Mouse (Mus musculus) MEL (cell line): Measurements from ENCODE around the gene Map2k4. TPM values are rescaled to one million over a fixed set of nuclear protein-coding genes. Genes with fewer than 3 reads are reported as not detected.

Experiments used
- DNase-seq: peaks from one replicate; pipeline ENCODE4 v3.0.0; 2011; ENCODE audit warnings: low read depth, low spot score
- H3K27ac ChIP-seq: 2 replicates; pipeline ENCODE4 v1.5.1; 2012; ENCODE audit warnings: low read depth, mild to moderate bottlenecking, control low read depth, low read length, moderate library complexity; ENCODE audit not compliant: control insufficient read depth
- H3K27me3 ChIP-seq, 2 experiments: fragments of 150-350 bp in 1 of 2; sonication (generic) in 1 of 2; 2 replicates each; pipeline ENCODE4 v1.6.1; 2012; ENCODE audit warnings: low read length in 2 of 2, mild to moderate bottlenecking in 2 of 2, improper control_type of control experiment in 1 of 2, moderate library complexity in 1 of 2; ENCODE audit not compliant: insufficient read depth in 2 of 2, control insufficient read depth in 1 of 2
- H3K36me3 ChIP-seq, 2 experiments: 2 replicates each; pipeline ENCODE4 v1.6.1; 2012 to 2014; ENCODE audit warnings: low read length in 2 of 2, improper control_type of control experiment in 1 of 2, inconsistent platforms in 1 of 2, mild to moderate bottlenecking in 1 of 2; ENCODE audit not compliant: insufficient read depth in 2 of 2, control insufficient read depth in 1 of 2
- H3K4me1 ChIP-seq, 2 experiments: fragments of 150-350 bp in 1 of 2; sonication (generic) in 1 of 2; 2 replicates each; pipeline ENCODE4 v1.6.1; 2012; ENCODE audit warnings: low read length in 2 of 2, improper control_type of control experiment in 1 of 2, mild to moderate bottlenecking in 1 of 2; ENCODE audit not compliant: insufficient read depth in 2 of 2, control insufficient read depth in 1 of 2
- H3K4me3 ChIP-seq, 2 experiments: fragments of 150-350 bp in 1 of 2; sonication (generic) in 1 of 2; 2 replicates each; pipeline ENCODE4 v1.5.1; 2012; ENCODE audit warnings: low read depth in 2 of 2, low read length in 2 of 2, mild to moderate bottlenecking in 2 of 2, moderate library complexity in 2 of 2, control low read depth in 1 of 2, improper control_type of control experiment in 1 of 2; ENCODE audit not compliant: control insufficient read depth in 1 of 2, insufficient read depth in 1 of 2
- H3K79me2 ChIP-seq: 2 replicates; pipeline ENCODE4 v1.6.1; 2012; ENCODE audit warnings: mild to moderate bottlenecking, low read length, moderate library complexity; ENCODE audit not compliant: control insufficient read depth, poor library complexity, insufficient read depth
- H3K9ac ChIP-seq: 2 replicates; pipeline ENCODE4 v1.6.1; 2012; ENCODE audit warnings: low read depth, mild to moderate bottlenecking, control low read depth, low read length, moderate library complexity; ENCODE audit not compliant: control insufficient read depth, poor library complexity, severe bottlenecking
- H3K9me3 ChIP-seq: fragments of 150-350 bp; sonication (generic); replicated peaks from 2 replicates; pipeline ENCODE4 v1.6.1; 2012; ENCODE audit warnings: mild to moderate bottlenecking, low read length, improper control_type of control experiment, moderate library complexity; ENCODE audit not compliant: insufficient read depth
- BHLHE40 ChIP-seq: IDR thresholded peaks from 2 replicates; pipeline ENCODE4 v1.6.1; 2012; ENCODE audit warnings: low read depth, mild to moderate bottlenecking, inconsistent platforms, low read length, improper control_type of control experiment, borderline replicate concordance
- CHD2 ChIP-seq: IDR thresholded peaks from 2 replicates; pipeline ENCODE4 v1.6.1; 2011; ENCODE audit warnings: low read length, improper control_type of control experiment
- CTCF ChIP-seq, 3 experiments: IDR thresholded peaks in 2 of 3; conservative IDR thresholded peaks in 1 of 3; 2 replicates each; pipeline ENCODE4 v1.5.1; 2011 to 2012; ENCODE audit warnings: low read length in 3 of 3, low read depth in 2 of 3, mild to moderate bottlenecking in 2 of 3, improper control_type of control experiment in 1 of 3, inconsistent platforms in 1 of 3, mixed read lengths in 1 of 3, moderate library complexity in 1 of 3; ENCODE audit not compliant: control insufficient read depth in 1 of 3, insufficient read depth in 1 of 3, poor library complexity in 1 of 3, severe bottlenecking in 1 of 3
- E2F4 ChIP-seq: IDR thresholded peaks from 2 replicates; pipeline ENCODE4 v1.6.1; 2011; ENCODE audit warnings: low read depth, low read length, improper control_type of control experiment, borderline replicate concordance
- ETS1 ChIP-seq: IDR thresholded peaks from 2 replicates; pipeline ENCODE4 v1.6.1; 2012; ENCODE audit warnings: low read depth, mild to moderate bottlenecking, inconsistent platforms, low read length, improper control_type of control experiment, moderate library complexity
- GABPA ChIP-seq: IDR thresholded peaks from 2 replicates; pipeline ENCODE4 v1.6.1; 2012; ENCODE audit warnings: low read depth, mild to moderate bottlenecking, inconsistent platforms, low read length, improper control_type of control experiment, moderate library complexity
- GATA1 ChIP-seq: IDR thresholded peaks from 2 replicates; pipeline ENCODE4 v1.6.1; 2011; ENCODE audit warnings: low read depth, low read length, improper control_type of control experiment
- JUND ChIP-seq: IDR thresholded peaks from 2 replicates; pipeline ENCODE4 v1.6.1; 2011; ENCODE audit warnings: low read depth, mild to moderate bottlenecking, improper control_type of control experiment, low read length
- MAFK ChIP-seq: IDR thresholded peaks from 2 replicates; pipeline ENCODE4 v1.6.1; 2011; ENCODE audit warnings: low read depth, mild to moderate bottlenecking, low read length, improper control_type of control experiment, borderline replicate concordance
- MAZ ChIP-seq: IDR thresholded peaks from 2 replicates; pipeline ENCODE4 v1.6.1; 2012; ENCODE audit warnings: low read depth, mild to moderate bottlenecking, inconsistent platforms, low read length, improper control_type of control experiment
- MXI1 ChIP-seq: IDR thresholded peaks from 2 replicates; pipeline ENCODE4 v1.6.1; 2011; ENCODE audit warnings: mild to moderate bottlenecking, low read depth, low read length, improper control_type of control experiment
- NELFE ChIP-seq: IDR thresholded peaks from 2 replicates; pipeline ENCODE4 v1.6.1; 2011; ENCODE audit warnings: low read depth, low read length, improper control_type of control experiment
- POLR2AphosphoS2 ChIP-seq: IDR thresholded peaks from 2 replicates; pipeline ENCODE4 v1.6.1; 2011; ENCODE audit warnings: low read length, improper control_type of control experiment
- POLR2AphosphoS5 ChIP-seq: IDR thresholded peaks from 2 replicates; pipeline ENCODE4 v1.6.1; 2012; ENCODE audit warnings: low read depth, borderline replicate concordance, mild to moderate bottlenecking, inconsistent platforms, low read length, moderate library complexity, mixed read lengths
- RAD21 ChIP-seq: IDR thresholded peaks from 2 replicates; pipeline ENCODE4 v1.6.1; 2011; ENCODE audit warnings: mild to moderate bottlenecking, low read depth, low read length, improper control_type of control experiment
- TBP ChIP-seq: IDR thresholded peaks from 2 replicates; pipeline ENCODE4 v1.8.0; 2011; ENCODE audit warnings: low read depth, low read length, improper control_type of control experiment
- TCF12 ChIP-seq: IDR thresholded peaks from 2 replicates; pipeline ENCODE4 v1.6.1; 2014; ENCODE audit warnings: low read depth, mild to moderate bottlenecking, inconsistent platforms, low read length, improper control_type of control experiment, moderate library complexity
- UBTF ChIP-seq: IDR thresholded peaks from 2 replicates; pipeline ENCODE4 v1.6.1; 2012; ENCODE audit warnings: low read depth, mild to moderate bottlenecking, inconsistent platforms, low read length, improper control_type of control experiment, moderate library complexity, borderline replicate concordance; ENCODE audit not compliant: insufficient read depth
- USF1 ChIP-seq: IDR thresholded peaks from 2 replicates; pipeline ENCODE4 v1.6.1; 2014; ENCODE audit warnings: low read depth, mild to moderate bottlenecking, inconsistent platforms, low read length, improper control_type of control experiment, moderate library complexity
- USF2 ChIP-seq, 2 experiments: IDR thresholded peaks; 2 replicates each; pipeline ENCODE4 v1.6.1; 2011 to 2012; ENCODE audit warnings: improper control_type of control experiment in 2 of 2, low read length in 2 of 2, borderline replicate concordance in 1 of 2, inconsistent platforms in 1 of 2, low read depth in 1 of 2, mild to moderate bottlenecking in 1 of 2; ENCODE audit not compliant: insufficient read depth in 1 of 2
- ZC3H11A ChIP-seq: IDR thresholded peaks from 2 replicates; pipeline ENCODE4 v1.6.1; 2012; ENCODE audit warnings: low read depth, mild to moderate bottlenecking, inconsistent platforms, low read length, improper control_type of control experiment
- polyA plus RNA-seq, 2 experiments: library from polyadenylated mRNA; stranded (reverse) in 1 of 2; unstranded in 1 of 2; fragments of >175 nt in 1 of 2; fragments of >200 nt in 1 of 2; gene quantifications; 2 replicates each; pipeline versions ENCODE4 v1.2.1 to v1.2.4; 2012; ENCODE audit warnings: low replicate concordance in 2 of 2, low read depth in 1 of 2; ENCODE audit not compliant: insufficient read length in 2 of 2, insufficient read depth in 1 of 2, missing spikeins in 1 of 2
- total RNA-seq: library from RNA; depleted of rRNA; stranded (reverse); fragments of 300-350 nt; gene quantifications from 2 replicates; pipeline ENCODE4 v1.2.3, GENCODE M21; 2012

Map2k4 gene
- total and polyA plus RNA-seq, 3 experiments, result 20.0 to 70.7 (median 21.8) TPM

- TF ChIP-seq POLR2AphosphoS5, result no peak
- no peak for TF ChIP-seq GABPA
- TF ChIP-seq ETS1, result peak; percentile 67
- no peak for TF ChIP-seq JUND
- TF ChIP-seq RAD21, result no peak
- no peak for TF ChIP-seq E2F4
- peak; percentile 93 for TF ChIP-seq MAFK
- TF ChIP-seq TBP, result no peak
- TF ChIP-seq CHD2, result no peak
- TF ChIP-seq USF1, result no peak
- no peak for TF ChIP-seq POLR2AphosphoS2
- no peak for TF ChIP-seq UBTF
- TF ChIP-seq USF2 (IDR thresholded peaks at IDR 0.05; ENCODE audit: borderline replicate concordance in 1 of 2, insufficient read depth in 1 of 2, low read depth in 1 of 2, low read length in 2 of 2), result no peak
- TF ChIP-seq MXI1, result 0 out of 2 replicates have a peak, but pooled peaks have one; percentile 31
- no peak for TF ChIP-seq ZC3H11A
- TF ChIP-seq TCF12, result 0 out of 2 replicates have a peak, but pooled peaks have one; percentile 32
- TF ChIP-seq, all 39 proteins: peak for 8
Observed at GRCm38 (mm10) chr11:65739880-65740279, 48.2 kb downstream of the Map2k4 start (continued).

- no peaks in the 10 kb centered on the region for H3K9me3 ChIP-seq
- peaks cover 0 to 36% of the 10 kb centered on the region in 2 experiments; a peak in 3 of 4 replicates for H3K36me3 ChIP-seq
- no peak for DNase-seq
- H3K9ac ChIP-seq, result no peak overlapping the region
- H3K4me1 ChIP-seq, result peaks cover 10 to 20% of the 10 kb centered on the region in 2 experiments
- no peaks in the 10 kb centered on the region for H3K79me2 ChIP-seq
- no peaks in the 10 kb centered on the region for H3K27me3 ChIP-seq
- no peak overlapping the region for H3K27ac ChIP-seq
- TF ChIP-seq CTCF (IDR thresholded peaks at IDR 0.05 in 2 of 3, conservative IDR thresholded peaks at IDR 0.05 in 1 of 3; ENCODE audit: control insufficient read depth in 1 of 3, insufficient read depth in 1 of 3, low read depth in 2 of 3, low read length in 3 of 3, poor library complexity in 1 of 3, severe bottlenecking in 1 of 3), result no peak
- TF ChIP-seq NELFE, result no peak
- no peak for TF ChIP-seq POLR2AphosphoS5
- no peak for TF ChIP-seq BHLHE40
- TF ChIP-seq GABPA, result no peak
- TF ChIP-seq MAZ, result no peak
- no peak for TF ChIP-seq USF1
- TF ChIP-seq GATA1, result no peak
- no peak overlapping the region for H3K4me3 ChIP-seq
Observed at GRCm38 (mm10) chr11:65734656-65735055, 53.4 kb downstream of the Map2k4 start.
